Mouse (Mus musculus): ENCODE data around the gene Mgat4a. TPM values are rescaled to one million over a fixed set of nuclear protein-coding genes. Genes with fewer than 3 reads are reported as not detected.
"Not testable (repeated sequence)": the region's sequence is repeated elsewhere in the genome, so short reads cannot be mapped to it uniquely, and the experiment has no call there.

Mgat4a gene
- total RNA-seq, 2 experiments from 2014 or later, result 5.1 to 8.5 TPM

- intact Hi-C loops (cut with DNase I; ENCODE audit: low total_unique reads), result no loop called here
- no peak for DNase-seq
These were observed 6.2 kb downstream of the Mgat4a start for GRCm38 (mm10) chr1:37534532-37535108.

- intact Hi-C loops (cut with DNase I; ENCODE audit: low total_unique reads), result no loop called here
- no peak for DNase-seq
These were observed 7.6 kb downstream of the Mgat4a start for GRCm38 (mm10) chr1:37533181-37533580.

GRCm38 (mm10) chr1:37532533-37532840 lies 8.3 kb downstream of the Mgat4a start:
- DNase-seq, result no peak
- intact Hi-C loops (cut with DNase I; ENCODE audit: low total_unique reads), result no loop called here

- intact Hi-C loops (cut with DNase I; ENCODE audit: low total_unique reads), result no loop called here
- no peak for DNase-seq
These were observed 8.9 kb downstream of the Mgat4a start for GRCm38 (mm10) chr1:37531654-37532532.

DNA sequence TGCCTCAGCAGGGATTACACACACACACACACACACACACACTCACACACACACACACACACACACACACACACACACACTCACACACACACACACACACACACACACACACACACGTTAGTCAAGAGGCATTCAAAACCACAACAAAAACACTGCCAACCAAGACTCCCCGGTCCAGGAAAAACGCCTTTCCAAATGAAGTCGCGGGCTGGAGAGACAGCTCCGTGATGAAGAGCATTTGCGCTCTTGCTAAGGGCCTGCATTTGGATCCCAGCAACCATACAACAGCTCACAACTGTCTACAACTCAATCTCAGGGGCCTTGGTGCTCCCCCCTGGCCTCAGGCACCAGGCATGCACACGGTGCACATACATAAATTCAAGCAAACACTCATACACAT lies 10.8 kb downstream of the Mgat4a start:
- intact Hi-C loops (cut with DNase I; ENCODE audit: low total_unique reads), result no loop called here
- no peak for DNase-seq

DNA sequence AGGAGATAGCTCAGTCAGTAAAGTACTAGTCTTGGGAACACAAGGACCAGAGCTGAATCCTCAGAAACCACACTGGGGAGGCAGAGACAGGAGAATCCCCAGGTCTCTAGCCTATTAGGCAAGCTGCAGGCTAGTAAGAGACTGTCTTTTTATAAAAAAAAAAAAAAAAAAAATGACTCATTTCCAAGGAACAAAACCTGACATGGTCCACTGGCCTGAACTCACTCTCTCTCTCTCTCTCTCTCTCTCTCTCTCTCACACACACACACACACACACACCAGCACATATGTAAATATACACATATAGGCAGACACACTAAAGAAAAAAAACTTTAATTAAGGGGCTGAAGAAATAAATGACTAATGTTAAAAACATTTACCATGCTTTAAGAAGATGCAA lies 14.6 kb downstream of the Mgat4a start:
- intact Hi-C loops (cut with DNase I; ENCODE audit: low total_unique reads), result no loop called here
- no peak for DNase-seq

DNA sequence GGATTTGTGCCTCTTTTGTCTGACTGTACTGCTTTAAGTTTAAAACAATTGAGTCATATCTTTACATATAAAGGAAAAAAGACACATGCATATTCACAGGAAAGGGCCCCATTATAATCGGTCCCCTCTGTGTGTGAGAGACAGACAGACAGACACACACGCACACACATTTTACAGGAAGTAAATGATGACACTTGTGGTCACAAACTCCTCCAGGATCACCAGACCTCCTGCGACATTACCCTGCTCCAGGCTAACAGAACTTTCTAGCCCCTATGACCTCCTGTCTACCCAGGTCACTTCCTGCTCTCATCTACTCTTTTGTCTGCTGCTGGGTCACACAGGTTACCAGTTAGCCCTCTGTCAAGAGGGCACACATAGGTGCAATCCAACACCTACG lies 16.1 kb downstream of the Mgat4a start:
- no peak for DNase-seq
- intact Hi-C loops (cut with DNase I; ENCODE audit: low total_unique reads), result no loop called here

DNA sequence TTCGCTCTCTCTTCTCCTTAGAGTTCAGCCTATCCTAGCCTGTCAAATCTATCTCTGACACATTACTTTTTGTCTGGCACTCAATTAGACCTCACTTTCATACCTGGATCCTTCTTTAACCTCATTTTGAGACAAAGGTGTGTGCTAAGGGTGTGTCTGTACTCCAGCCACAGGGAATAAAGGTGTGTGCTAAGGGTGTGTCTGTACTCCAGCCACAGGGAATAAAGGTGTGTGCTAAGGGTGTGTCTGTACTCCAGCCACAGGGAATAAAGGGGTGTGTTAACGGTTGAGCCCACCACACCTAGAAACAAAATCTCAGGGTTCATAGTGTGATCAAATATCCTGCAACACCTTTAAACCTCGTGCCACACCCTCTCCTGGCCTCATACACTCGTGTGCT lies 16.7 kb downstream of the Mgat4a start:
- intact Hi-C loops (cut with DNase I; ENCODE audit: low total_unique reads); DNase-seq: not testable (repeated sequence)

DNA sequence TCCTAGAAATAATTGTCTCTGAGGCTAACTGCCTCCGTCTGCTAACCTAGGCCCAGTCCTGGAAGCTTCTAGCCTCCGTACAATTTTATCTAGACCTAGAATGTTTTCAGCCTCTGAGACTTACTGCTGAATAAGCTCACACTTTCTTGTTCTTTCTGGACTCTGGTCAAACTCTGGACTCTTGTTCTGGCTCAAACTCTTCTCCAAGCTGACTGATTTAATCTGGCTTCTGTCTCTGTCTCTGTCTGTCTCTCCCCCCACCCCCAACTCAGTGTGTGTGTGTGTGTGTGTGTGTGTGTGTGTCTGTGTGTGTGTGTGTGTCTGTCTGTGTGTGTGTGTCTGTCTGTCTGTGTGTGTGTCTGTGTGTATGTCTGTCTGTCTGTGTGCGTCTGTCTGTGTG lies 17.3 kb downstream of the Mgat4a start:
- DNase-seq; intact Hi-C loops (cut with DNase I; ENCODE audit: low total_unique reads): not testable (repeated sequence)

DNA sequence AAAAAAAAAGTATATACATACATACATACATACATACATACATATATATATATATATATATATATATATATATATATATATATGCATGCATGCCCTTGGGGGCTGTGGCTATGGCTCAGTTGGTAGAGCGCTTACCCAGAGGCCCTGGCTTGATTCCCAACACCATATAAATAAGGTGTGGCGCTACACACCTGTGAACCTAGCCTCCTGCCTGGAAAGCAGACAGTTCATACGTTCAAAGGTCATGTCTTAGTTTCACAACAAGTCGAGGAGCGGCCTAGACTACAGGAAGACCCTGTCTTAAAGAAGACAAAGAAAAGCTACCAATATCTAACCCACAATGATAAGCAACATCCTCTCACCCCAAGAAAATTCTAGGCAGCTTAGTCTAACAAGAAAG lies 18.7 kb downstream of the Mgat4a start:
- intact Hi-C loops (cut with DNase I; ENCODE audit: low total_unique reads), result no loop called here
- DNase-seq, result no peak

- no peak for DNase-seq
- intact Hi-C loops (cut with DNase I; ENCODE audit: low total_unique reads), result no loop called here
These were observed 22.0 kb downstream of the Mgat4a start for GRCm38 (mm10) chr1:37518791-37519190.

GRCm38 (mm10) chr1:37518124-37518720 lies 22.6 kb downstream of the Mgat4a start:
- intact Hi-C loops (cut with DNase I; ENCODE audit: low total_unique reads), result no loop called here
- no peak for DNase-seq

DNA sequence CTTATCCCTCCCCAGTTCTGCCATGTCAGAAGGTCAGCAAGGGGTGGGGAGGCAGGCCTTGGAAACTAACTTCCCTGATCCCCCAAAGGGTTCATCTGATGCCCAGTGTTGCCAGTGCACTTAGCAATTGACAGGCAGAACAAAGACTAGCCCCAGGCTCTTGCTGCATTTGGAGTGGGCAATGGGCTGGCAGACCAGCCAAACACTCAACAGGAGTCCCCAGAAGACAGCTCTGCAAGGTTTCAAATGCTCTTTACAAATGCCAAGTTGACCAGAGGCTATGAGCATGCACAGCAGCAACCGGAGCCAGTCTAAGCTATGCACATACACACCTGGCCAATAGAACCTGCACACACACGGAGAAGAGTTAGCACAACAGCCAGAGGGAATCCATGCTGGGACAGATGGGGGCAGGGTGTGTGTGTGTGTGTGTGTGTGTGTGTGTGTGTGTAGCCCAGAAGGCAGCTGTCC lies 27.8 kb downstream of the Mgat4a start:
- intact Hi-C loops (cut with DNase I; ENCODE audit: low total_unique reads), result no loop called here

GRCm38 (mm10) chr1:37512109-37512640 lies 28.6 kb downstream of the Mgat4a start:
- intact Hi-C loops (cut with DNase I; ENCODE audit: low total_unique reads), result no loop called here
- peak; percentile 53 for DNase-seq

More for the DNA sequence above, 27.8 kb downstream of the Mgat4a start:
- no peak for DNase-seq

- intact Hi-C loops (cut with DNase I; ENCODE audit: low total_unique reads), result no loop called here
- DNase-seq, result no peak
These were observed 30.6 kb downstream of the Mgat4a start for GRCm38 (mm10) chr1:37510193-37510592.

DNA sequence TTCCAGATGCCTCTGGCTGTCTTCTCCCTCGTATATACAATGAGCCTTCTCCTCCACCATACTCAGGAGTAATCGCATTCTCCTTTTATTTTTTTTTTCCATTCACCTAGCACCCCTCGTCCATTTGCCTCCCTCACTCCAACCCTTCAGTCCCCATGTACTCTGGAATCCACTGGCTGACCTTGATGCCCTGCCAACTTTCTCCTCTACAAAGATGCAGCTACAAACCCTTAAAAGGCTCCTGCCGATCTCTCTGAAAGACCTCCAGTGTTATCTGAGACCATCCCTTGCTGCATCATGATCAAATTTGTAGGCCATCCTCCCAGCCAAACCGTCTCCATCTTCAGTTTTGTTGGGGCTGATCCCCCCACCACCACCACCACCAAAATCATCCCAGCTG lies 31.4 kb downstream of the Mgat4a start:
- intact Hi-C loops (cut with DNase I; ENCODE audit: low total_unique reads), result no loop called here
- no peak for DNase-seq

- no peak for DNase-seq
- intact Hi-C loops (cut with DNase I; ENCODE audit: low total_unique reads), result no loop called here
These were observed 35.5 kb downstream of the Mgat4a start for GRCm38 (mm10) chr1:37505348-37505730.

- no peak for DNase-seq
- intact Hi-C loops (cut with DNase I; ENCODE audit: low total_unique reads), result no loop called here
These were observed 36.0 kb downstream of the Mgat4a start for GRCm38 (mm10) chr1:37504716-37505347.

DNA sequence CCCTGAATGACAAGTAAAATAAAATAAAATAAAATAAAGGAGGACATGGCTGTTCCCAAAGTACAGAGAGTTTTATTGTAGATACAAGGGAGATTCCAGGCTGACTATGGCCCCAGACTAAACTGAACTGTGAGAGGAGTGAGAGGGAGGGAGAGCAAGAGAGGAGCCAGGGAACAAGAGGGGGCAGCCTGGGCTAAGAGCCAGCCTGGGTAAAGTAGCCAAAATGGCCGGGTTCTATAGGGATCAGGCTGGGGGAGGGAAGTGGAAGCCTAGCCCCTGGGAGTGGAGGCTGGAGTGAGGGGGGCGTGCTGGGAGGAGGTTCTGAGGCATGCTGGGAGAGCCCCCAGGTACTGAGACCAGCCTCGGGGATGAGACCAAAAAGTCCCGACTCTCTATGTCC lies 37.2 kb downstream of the Mgat4a start:
- intact Hi-C loops (cut with DNase I; ENCODE audit: low total_unique reads), result no loop called here

DNA sequence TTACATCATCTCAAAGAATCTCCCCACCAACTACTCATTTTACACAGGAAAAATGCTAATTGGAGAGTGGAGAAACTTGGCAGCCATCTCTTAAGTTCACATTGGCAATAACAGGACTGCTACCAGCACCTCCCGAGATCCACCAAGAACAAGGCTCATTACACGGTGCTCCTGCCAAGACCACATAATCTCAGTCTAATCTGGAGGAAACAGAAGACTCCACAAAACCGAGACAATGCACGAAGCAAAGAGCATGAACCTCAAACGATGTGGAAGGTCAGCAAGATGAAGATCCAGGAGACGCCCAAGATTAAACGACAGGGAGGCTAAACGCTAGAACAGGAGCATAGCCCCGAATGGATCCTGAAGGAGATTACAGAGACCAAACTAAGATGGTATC lies 38.5 kb downstream of the Mgat4a start:
- intact Hi-C loops (cut with DNase I; ENCODE audit: low total_unique reads), result no loop called here
- no peak for DNase-seq

More for the DNA sequence above, 37.2 kb downstream of the Mgat4a start:
- no peak for DNase-seq
